Mouse (Mus musculus) heart, adult 11 months (tissue): Measurements from ENCODE around the gene Cdh22.

ENCODE experiments used
- DNase-seq: peaks from one replicate; pipeline ENCODE4 v3.0.0; 2022

Gene Cdh22

GRCm38 (mm10) chr2:165078045-165078444 is 156.6 kb downstream of the Cdh22 start:
- no peak for DNase-seq

- DNase-seq, result no peak
Observed at GRCm38 (mm10) chr2:165077055-165077454, 157.6 kb downstream of the Cdh22 start.

GRCm38 (mm10) chr2:165074937-165075336 is 159.7 kb downstream of the Cdh22 start:
- peak; percentile 96 for DNase-seq

GRCm38 (mm10) chr2:165074081-165074884 is 160.4 kb downstream of the Cdh22 start:
- peak; percentile 98 for DNase-seq

GRCm38 (mm10) chr2:165073381-165073781 is 161.3 kb downstream of the Cdh22 start:
- no peak for DNase-seq

- peak; percentile 94 for DNase-seq
Observed at GRCm38 (mm10) chr2:165070096-165070816, 164.4 kb downstream of the Cdh22 start.

GRCm38 (mm10) chr2:165068806-165069205 is 165.8 kb downstream of the Cdh22 start:
- DNase-seq, result no peak

GRCm38 (mm10) chr2:165064489-165064888 is 170.2 kb downstream of the Cdh22 start:
- no peak for DNase-seq

GRCm38 (mm10) chr2:165061638-165062433 is 172.8 kb downstream of the Cdh22 start:
- DNase-seq, result peak; percentile 95
